Mouse (Mus musculus): ENCODE data around the gene Skida1. TPM values are rescaled to one million over a fixed set of nuclear protein-coding genes. Genes with fewer than 3 reads are reported as not detected.

Skida1 gene
- polyA plus RNA-seq, 1 experiment = 0.22 TPM

DNA sequence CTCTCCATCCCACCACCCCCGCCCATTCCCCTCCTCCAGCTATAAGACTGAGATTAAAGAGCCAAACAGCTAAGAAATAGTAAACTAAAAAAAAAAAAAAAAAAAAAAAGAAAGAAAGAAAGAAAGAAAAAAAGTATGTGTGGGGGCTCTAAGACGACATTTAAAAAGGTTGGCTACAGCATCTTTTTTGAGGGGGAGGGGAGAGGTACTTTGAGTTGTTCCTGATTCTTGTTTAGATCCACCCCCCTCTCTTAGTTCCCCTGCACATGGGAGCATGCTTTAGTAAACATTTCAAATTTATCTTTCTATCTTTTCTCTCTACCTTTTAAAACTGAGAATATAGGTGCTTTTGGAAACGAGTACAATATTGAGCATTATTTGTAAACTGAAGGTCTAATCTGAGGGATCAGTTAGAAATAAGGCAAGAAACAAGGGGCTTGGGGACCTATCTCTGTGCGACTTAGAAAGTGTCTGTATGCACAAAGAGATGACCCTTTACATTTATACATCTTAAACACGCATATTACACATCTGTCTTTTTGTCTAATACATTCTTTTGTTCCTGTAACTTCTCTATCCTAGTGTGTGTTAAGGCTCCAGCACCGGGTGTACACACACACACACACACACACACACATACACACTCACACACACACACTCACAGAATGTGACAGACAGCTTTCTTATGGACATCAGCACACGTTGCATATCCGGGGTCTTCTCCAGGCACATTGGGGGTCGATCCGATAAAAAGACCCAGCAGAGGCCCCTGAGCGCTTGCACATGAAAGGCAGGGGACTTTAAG is 2.4 kb upstream of the Skida1 start:
- no peak for DNase-seq (ENCODE audit: low read depth in 1 of 2, low spot score in 2 of 2)
- Histone ChIP-seq H3K36me3 (ENCODE audit: control insufficient read depth, insufficient read depth, low read length) (no peaks in the 10 kb centered on the region), H3K4me3 (ENCODE audit: extremely low read depth, insufficient read depth, insufficient read length) (no peak overlapping the region), H3K27me3 (ENCODE audit: control insufficient read depth, insufficient read depth, low read length) (peaks cover 16% of the 10 kb centered on the region), H3K27ac (ENCODE audit: insufficient read depth, low read length) (no peak overlapping the region), H3K4me1 (ENCODE audit: control insufficient read depth, insufficient read depth, insufficient read length) (peaks cover 9% of the 10 kb centered on the region; the same call in 1 of the 2 replicates)
- WGBS = 77% methylated on average over 11 of the region's 11 CpGs
- TF ChIP-seq CTCF (IDR thresholded peaks at IDR 0.05; ENCODE audit: extremely low read depth, insufficient read depth, insufficient read length, insufficient replicate concordance) (no peak), POLR2A (IDR thresholded peaks at IDR 0.05; ENCODE audit: low read depth, low read length) (no peak)

DNA sequence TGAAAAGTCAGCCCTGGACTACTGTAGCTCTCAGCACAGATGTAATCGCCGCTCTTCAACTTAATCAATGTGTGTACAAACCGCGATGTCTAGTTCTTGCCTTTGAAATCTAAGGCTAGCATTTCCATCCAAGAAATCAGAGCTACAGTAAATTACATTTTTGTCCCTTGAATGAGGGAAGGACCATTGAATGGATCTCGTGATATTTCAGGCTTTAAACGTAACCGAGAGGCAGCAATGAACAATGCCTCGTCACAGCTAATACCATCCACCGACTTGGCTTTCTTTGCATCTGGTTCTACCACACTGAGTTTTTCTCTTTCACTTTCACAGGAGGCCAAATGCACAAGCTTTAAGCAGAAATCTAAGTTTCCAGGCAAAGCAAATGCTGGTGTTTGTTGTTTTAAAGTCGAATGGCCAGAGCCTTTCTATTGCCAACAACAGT is 1.7 kb upstream of the Skida1 start:
- WGBS = 11% methylated on average over 10 of the region's 10 CpGs
- H3K27me3 ChIP-seq (ENCODE audit: control insufficient read depth, insufficient read depth, low read length) = peaks cover 21% of the 10 kb centered on the region
- peak in 1 of 2 experiments; percentile 48 for DNase-seq (ENCODE audit: low read depth in 1 of 2, low spot score in 2 of 2)

DNA sequence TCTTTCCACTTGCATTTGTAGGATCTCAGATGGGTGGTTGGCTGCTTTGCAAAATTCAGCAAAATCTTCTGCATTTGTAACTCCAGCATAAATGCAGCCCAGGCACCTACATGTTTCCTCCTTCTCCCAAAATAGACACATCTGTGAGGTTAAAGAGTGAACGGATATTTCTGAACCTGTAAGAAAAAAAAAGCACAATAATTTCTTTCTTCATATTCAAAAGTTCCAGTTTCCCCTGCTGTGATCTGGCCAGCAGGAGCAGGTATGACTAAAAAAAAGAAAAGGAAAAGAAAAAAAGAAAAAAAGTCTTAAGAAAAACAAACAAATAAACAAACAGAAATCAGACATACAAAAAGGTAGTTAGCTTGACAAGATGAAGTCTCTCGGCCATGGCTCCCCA is 1.2 kb upstream of the Skida1 start:
- Histone ChIP-seq H3K36me3 (ENCODE audit: control insufficient read depth, insufficient read depth, low read length) (no peaks in the 10 kb centered on the region), H3K27ac (ENCODE audit: insufficient read depth, low read length) (no peak overlapping the region), H3K4me3 (ENCODE audit: extremely low read depth, insufficient read depth, insufficient read length) (no peak overlapping the region), H3K4me1 (ENCODE audit: control insufficient read depth, insufficient read depth, insufficient read length) (peaks cover 9% of the 10 kb centered on the region; the same call in 1 of the 2 replicates), H3K27me3 (ENCODE audit: control insufficient read depth, insufficient read depth, low read length) (peaks cover 21% of the 10 kb centered on the region)
- TF ChIP-seq POLR2A (IDR thresholded peaks at IDR 0.05; ENCODE audit: low read depth, low read length) (no peak), CTCF (IDR thresholded peaks at IDR 0.05; ENCODE audit: extremely low read depth, insufficient read depth, insufficient read length, insufficient replicate concordance) (no peak)
- WGBS = 11% methylated on average over 2 of the region's 2 CpGs
- no peak for DNase-seq (ENCODE audit: low read depth in 1 of 2, low spot score in 2 of 2)

More for the DNA sequence above, 1.7 kb upstream of the Skida1 start:
- Histone ChIP-seq H3K36me3 (ENCODE audit: control insufficient read depth, insufficient read depth, low read length) (no peaks in the 10 kb centered on the region), H3K4me3 (ENCODE audit: extremely low read depth, insufficient read depth, insufficient read length) (peak overlapping the region; percentile 16; the same call in 1 of the 2 replicates), H3K27ac (ENCODE audit: insufficient read depth, low read length) (no peak overlapping the region), H3K4me1 (ENCODE audit: control insufficient read depth, insufficient read depth, insufficient read length) (peaks cover 9% of the 10 kb centered on the region; the same call in 1 of the 2 replicates)
- TF ChIP-seq CTCF (IDR thresholded peaks at IDR 0.05; ENCODE audit: extremely low read depth, insufficient read depth, insufficient read length, insufficient replicate concordance) (no peak), POLR2A (IDR thresholded peaks at IDR 0.05; ENCODE audit: low read depth, low read length) (no peak)

DNA sequence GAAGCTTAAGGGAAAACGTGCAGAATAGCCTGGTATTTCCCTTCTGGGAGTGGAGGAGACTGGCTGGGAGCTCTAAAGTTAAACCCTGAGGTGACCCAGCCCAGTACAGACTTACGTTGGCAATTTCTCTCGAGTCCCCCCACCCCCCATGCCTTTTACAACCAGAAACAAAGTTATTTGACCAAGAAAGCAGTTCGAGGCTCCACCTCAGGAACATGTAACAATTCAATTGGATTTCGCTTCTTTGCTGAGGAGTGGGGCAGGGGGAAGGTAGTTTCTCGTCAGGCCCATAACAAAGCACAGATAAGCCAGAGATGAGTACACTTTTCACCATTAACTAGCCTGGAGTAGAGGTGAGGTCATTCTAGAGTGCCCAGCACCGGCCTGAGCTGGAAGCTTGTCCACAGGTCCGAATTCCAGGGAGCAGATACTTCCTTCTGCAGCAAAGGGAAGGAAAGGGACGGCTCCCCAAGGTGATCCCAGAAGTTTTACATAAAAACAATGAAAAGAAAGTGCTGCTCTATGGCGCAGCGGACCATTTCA is 499 bp upstream of the Skida1 start:
- Histone ChIP-seq H3K36me3 (ENCODE audit: control insufficient read depth, insufficient read depth, low read length) (no peaks in the 10 kb centered on the region), H3K27ac (ENCODE audit: insufficient read depth, low read length) (no peak overlapping the region), H3K4me1 (ENCODE audit: control insufficient read depth, insufficient read depth, insufficient read length) (peaks cover 9% of the 10 kb centered on the region; the same call in 1 of the 2 replicates), H3K27me3 (ENCODE audit: control insufficient read depth, insufficient read depth, low read length) (peaks cover 21% of the 10 kb centered on the region), H3K4me3 (ENCODE audit: extremely low read depth, insufficient read depth, insufficient read length) (no peak overlapping the region)
- no peak for DNase-seq (ENCODE audit: low read depth in 1 of 2, low spot score in 2 of 2)
- no peak for TF ChIP-seq POLR2A (IDR thresholded peaks at IDR 0.05; ENCODE audit: low read depth, low read length)
- TF ChIP-seq CTCF (IDR thresholded peaks at IDR 0.05; ENCODE audit: extremely low read depth, insufficient read depth, insufficient read length, insufficient replicate concordance) = no peak
- WGBS = 51% methylated on average over 11 of the region's 11 CpGs

DNA sequence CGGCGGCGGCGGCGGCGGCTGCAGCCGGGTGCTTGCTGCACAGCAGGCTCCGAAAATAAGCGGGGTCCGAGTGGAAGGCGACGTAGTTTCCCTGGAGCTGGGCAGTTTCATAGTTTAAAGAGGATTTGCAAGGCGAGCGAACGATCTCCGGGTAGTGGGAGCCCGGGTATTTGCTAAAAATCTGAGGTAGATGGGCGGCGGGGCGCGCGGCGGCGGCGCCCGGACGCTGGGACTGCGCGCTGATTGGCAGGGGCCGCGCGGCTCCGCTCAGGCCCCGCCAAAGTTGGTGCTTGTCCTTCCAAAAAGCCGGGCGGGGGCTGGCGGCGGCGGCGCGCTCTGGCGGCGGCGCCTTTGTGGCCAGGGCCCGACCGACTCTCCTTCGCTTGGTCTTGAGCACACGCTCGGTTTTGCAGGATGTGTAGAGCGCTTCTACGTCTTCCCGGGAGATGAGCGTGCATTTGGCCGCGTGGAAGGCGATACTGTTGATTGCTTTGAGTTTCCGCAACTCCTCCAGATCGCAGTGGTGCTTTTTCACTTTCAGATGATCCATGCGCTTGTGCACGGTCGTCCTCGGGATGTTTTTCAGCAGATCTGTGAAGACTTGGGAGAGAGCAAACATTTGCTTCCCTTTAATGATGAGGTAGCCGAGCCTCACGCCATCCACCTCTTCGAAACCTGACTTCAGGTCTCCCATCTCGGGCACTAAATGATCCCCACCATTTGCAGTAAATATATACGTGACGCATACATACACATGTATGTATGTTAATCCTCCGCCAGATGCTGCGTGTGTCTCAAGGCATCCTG is 1.0 kb downstream of the Skida1 start:
- TF ChIP-seq CTCF (IDR thresholded peaks at IDR 0.05; ENCODE audit: extremely low read depth, insufficient read depth, insufficient read length, insufficient replicate concordance) (no peak), POLR2A (IDR thresholded peaks at IDR 0.05; ENCODE audit: low read depth, low read length) (no peak)
- H3K36me3 ChIP-seq (ENCODE audit: control insufficient read depth, insufficient read depth, low read length) = no peaks in the 10 kb centered on the region
- H3K4me1 ChIP-seq (ENCODE audit: control insufficient read depth, insufficient read depth, insufficient read length) = peaks cover 9% of the 10 kb centered on the region; the same call in 1 of the 2 replicates
- H3K27ac ChIP-seq (ENCODE audit: insufficient read depth, low read length) = peak overlapping the region; percentile 3
- DNase-seq (ENCODE audit: low read depth in 1 of 2, low spot score in 2 of 2) = peak in 1 of 2 experiments; percentile 51
- H3K4me3 ChIP-seq (ENCODE audit: extremely low read depth, insufficient read depth, insufficient read length) = peak overlapping the region; percentile 57
- peaks cover 21% of the 10 kb centered on the region for H3K27me3 ChIP-seq (ENCODE audit: control insufficient read depth, insufficient read depth, low read length)
- under 1% methylated on average over 70 of the region's 70 CpGs for WGBS

DNA sequence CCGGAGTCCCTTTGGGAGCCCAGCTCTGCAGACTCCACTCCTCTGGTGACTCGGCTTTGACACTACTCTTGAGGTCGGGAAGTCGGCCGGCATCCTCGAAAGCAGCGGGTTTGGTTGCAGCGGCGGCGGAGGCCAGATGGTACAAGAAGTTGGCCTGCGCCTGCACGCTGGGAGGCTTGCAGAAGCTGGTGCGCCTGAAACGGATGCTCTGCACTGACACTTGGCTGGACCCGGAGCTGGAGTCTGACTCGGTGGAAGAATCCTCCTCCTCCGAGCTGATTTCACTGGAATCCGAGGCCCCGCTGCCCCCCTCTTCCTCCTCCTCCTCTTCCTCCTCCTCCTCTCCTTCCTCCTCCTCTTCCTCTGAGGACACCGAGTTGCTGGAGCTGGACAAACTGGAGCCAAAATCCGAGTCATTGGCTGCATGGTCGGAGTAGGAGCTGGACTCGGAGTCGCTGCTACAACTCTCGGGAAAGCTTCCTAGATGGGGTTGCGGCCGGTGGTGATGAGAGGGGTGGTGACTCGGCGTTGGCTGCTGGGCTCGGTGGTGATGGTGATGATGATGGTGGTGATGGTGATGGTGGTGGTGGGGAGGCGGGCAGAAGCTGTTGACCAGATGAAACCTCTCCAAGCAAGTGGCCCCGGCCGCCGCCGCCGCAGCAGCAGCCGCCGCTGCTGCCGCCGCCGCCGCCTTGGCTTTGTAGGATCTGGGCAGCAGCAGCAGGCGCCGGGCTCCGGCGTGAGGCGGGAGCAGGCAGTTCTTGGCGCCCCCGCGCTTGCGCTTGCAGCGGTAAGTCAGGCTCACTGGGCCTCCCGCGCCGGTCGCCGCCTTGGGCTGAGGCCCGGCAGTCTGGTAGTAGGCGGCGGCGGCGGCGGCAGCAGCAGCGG is 1.8 kb downstream of the Skida1 start:
- peak in 1 of 2 experiments; percentile 36 for DNase-seq (ENCODE audit: low read depth in 1 of 2, low spot score in 2 of 2)
- TF ChIP-seq POLR2A (IDR thresholded peaks at IDR 0.05; ENCODE audit: low read depth, low read length) (no peak), CTCF (IDR thresholded peaks at IDR 0.05; ENCODE audit: extremely low read depth, insufficient read depth, insufficient read length, insufficient replicate concordance) (no peak)
- 1% methylated on average over 64 of the region's 64 CpGs for WGBS
- H3K36me3 ChIP-seq (ENCODE audit: control insufficient read depth, insufficient read depth, low read length) = no peaks in the 10 kb centered on the region
- peaks cover 9% of the 10 kb centered on the region; the same call in 1 of the 2 replicates for H3K4me1 ChIP-seq (ENCODE audit: control insufficient read depth, insufficient read depth, insufficient read length)
- peaks cover 21% of the 10 kb centered on the region for H3K27me3 ChIP-seq (ENCODE audit: control insufficient read depth, insufficient read depth, low read length)
- peak overlapping the region; percentile 57 for H3K4me3 ChIP-seq (ENCODE audit: extremely low read depth, insufficient read depth, insufficient read length)
- H3K27ac ChIP-seq (ENCODE audit: insufficient read depth, low read length) = peak overlapping the region; percentile 3

All from spleen, adult 2 months (tissue).